Comparison of ENCODE assay signal across 8 mouse cellular contexts in genomic region chrX:104856751-104857341, GRCm38 (mm10). TPM values are rescaled to one million over a fixed set of nuclear protein-coding genes. Genes with fewer than 3 reads are reported as not detected.
A peak's percentile ranks its signal among the peaks of the same experiment; 100 is the strongest.
DNase-seq lines count a peak whose midpoint lies in the region; ATAC-seq and TF ChIP-seq lines count a peak whose summit lies in the region.

TSS of gene Magee2 (minus strand) at chrX:104857267.

- intact Hi-C loops in left cerebral cortex, adult 2 months (cut with DNase I), result no loop called here

- peak within 1 kb of the TSS; percentile 44 for H3K9ac ChIP-seq in ES-E14 (ENCODE audit: insufficient read depth, low read depth, low read length, poor library complexity, severe bottlenecking)
- peak within 1 kb of the TSS; percentile 62 for H3K9ac ChIP-seq in embryonic facial prominence, embryonic 11.5 days (replicated peaks; ENCODE audit: low read length)

- no peaks in the 10 kb centered on the region for H3K27me3 ChIP-seq in embryonic facial prominence, embryonic 11.5 days (ENCODE audit: control insufficient read depth, insufficient read depth, low read length)

- peak within 1 kb of the TSS; percentile 48 for H3K4me2 ChIP-seq in embryonic facial prominence, embryonic 11.5 days (ENCODE audit: low read depth, low read length)

- peak; percentile 81 for ATAC-seq in embryonic facial prominence, embryonic 11.5 days (replicated peaks; ENCODE audit: insufficient number of reproducible peaks, low FRiP score, low TSS enrichment, low read depth)
- peak; percentile 74 to 80 for ATAC-seq in hematopoietic stem cell, adult 5-6 weeks (replicated peaks in 1 of 2; ENCODE audit: insufficient read depth in 1 of 2, low FRiP score in 2 of 2, low TSS enrichment in 1 of 2, low read depth in 1 of 2, poor library complexity in 2 of 2, severe bottlenecking in 2 of 2)
- peak; percentile 30; the same call in 1 of the 2 replicates for ATAC-seq in megakaryocyte, adult 5-6 weeks (ENCODE audit: poor library complexity, severe bottlenecking)

- peak; percentile 4 for DNase-seq in adrenal gland, adult 2 months
- DNase-seq in adrenal gland, adult 18-20 months (ENCODE audit: low spot score in 2 of 2), result no peak
- peak; percentile 29 for DNase-seq in ES-E14 (ENCODE audit: low read depth, low spot score)
- peak; percentile 67 for DNase-seq in embryonic facial prominence, embryonic 11.5 days (ENCODE audit: low spot score)
- DNase-seq in left cerebral cortex, adult 2 months (ENCODE audit: extremely low spot score in 1 of 2, low spot score in 2 of 2), result peak; percentile 25 to 38
- peak; percentile 6 to 17 for DNase-seq in right cerebral cortex, postnatal 36 days (ENCODE audit: low spot score in 2 of 2)

- in situ Hi-C loops in ES-E14 (cut with MboI; ENCODE audit: low sequenced_read_pairs in 2 of 2, unreplicated experiment in 2 of 2), result no loop called here

- H3K36me3 ChIP-seq in ES-E14 (ENCODE audit: control insufficient read depth, insufficient read depth, low read length, poor library complexity, severe bottlenecking), result no peaks in the 10 kb centered on the region
- no peaks in the 10 kb centered on the region for H3K36me3 ChIP-seq in embryonic facial prominence, embryonic 11.5 days (replicated peaks; ENCODE audit: control insufficient read depth, insufficient read depth, low read depth, low read length)

- H3K27ac ChIP-seq in ES-E14 (ENCODE audit: insufficient read depth, low read depth, low read length, poor library complexity, severe bottlenecking), result no peak within 1 kb of the TSS
- no peak within 1 kb of the TSS for H3K27ac ChIP-seq in embryonic facial prominence, embryonic 11.5 days (replicated peaks; ENCODE audit: low read depth, low read length)
- no peak within 1 kb of the TSS for H3K27ac ChIP-seq in left cerebral cortex, adult 2 months

- H3K4me3 ChIP-seq in ES-E14 (ENCODE audit: insufficient read depth in 1 of 2, low read depth in 1 of 2, low read length in 2 of 2, poor library complexity in 1 of 2, severe bottlenecking in 1 of 2), result peak within 1 kb of the TSS; percentile 58 to 80
- H3K4me3 ChIP-seq in embryonic facial prominence, embryonic 11.5 days (ENCODE audit: low read depth, low read length), result peak within 1 kb of the TSS; percentile 43
- H3K4me3 ChIP-seq in left cerebral cortex, adult 2 months, result peak within 1 kb of the TSS; percentile 42

- H3K9me3 ChIP-seq in ES-E14 (ENCODE audit: control insufficient read depth, insufficient read depth, low read depth, low read length), result no peaks in the 10 kb centered on the region
- H3K9me3 ChIP-seq in embryonic facial prominence, embryonic 11.5 days (replicated peaks; ENCODE audit: control insufficient read depth, low read length), result no peaks in the 10 kb centered on the region

- 22% methylated on average over 37 of the region's 37 CpGs for WGBS in embryonic facial prominence, embryonic 11.5 days

- no peak for TF ChIP-seq CTCF in left cerebral cortex, adult 2 months (IDR thresholded peaks at IDR 0.05)

- H3K4me1 ChIP-seq in ES-E14 (ENCODE audit: control insufficient read depth in 2 of 2, insufficient read depth in 2 of 2, low read length in 2 of 2, poor library complexity in 1 of 2), result no peaks in the 10 kb centered on the region
- no peaks in the 10 kb centered on the region for H3K4me1 ChIP-seq in embryonic facial prominence, embryonic 11.5 days (ENCODE audit: control insufficient read depth, insufficient read depth, low read length)

TF ChIP-seq in ES-E14, 5 proteins besides CTCF, POLR2A, EP300 and RAD21:
- no peak for TF ChIP-seq ZC3H11A (IDR thresholded peaks at IDR 0.05; ENCODE audit: borderline replicate concordance, low read depth, low read length)
- TF ChIP-seq HCFC1 (IDR thresholded peaks at IDR 0.05; ENCODE audit: borderline replicate concordance, insufficient read depth, low read length), result no peak
- no peak for TF ChIP-seq ZNF384 (IDR thresholded peaks at IDR 0.05; ENCODE audit: low read depth, low read length)
- TF ChIP-seq MAFK (IDR thresholded peaks at IDR 0.05; ENCODE audit: insufficient read depth, low read depth, low read length), result no peak
- no peak for TF ChIP-seq CHD2 (IDR thresholded peaks at IDR 0.05; ENCODE audit: low read depth, low read length)

RNA-seq across cellular contexts. Expression of gene Magee2, which starts in this region (rescaled TPM):
- total RNA-seq in adrenal gland, adult 2 months (2021), result not detected
- 0.08 and 0.18 TPM in 2 replicates for polyA plus RNA-seq in adrenal gland, adult 2 months (2012; rRNA removed)
- not detected for total RNA-seq in adrenal gland, adult 18-20 months (2021)
- total RNA-seq in ES-E14 (2012; rRNA removed), result 1.3 and 2.1 TPM in 2 replicates
- polyA plus RNA-seq in embryonic facial prominence, embryonic 11.5 days (2014; fragmentation: Nextera tagmentation; extraction: Ambion mirVana), result 5.8 and 6.7 TPM in 2 replicates
- 1.3 TPM in 1 of 2 replicates, not detected in the other for total RNA-seq in hematopoietic stem cell, adult 5-6 weeks (2017)
- 1 to 10 TPM; 6.1 to 7.4 TPM for total RNA-seq in left cerebral cortex, adult 2 months (2021)
- total RNA-seq in megakaryocyte, adult 5-6 weeks (2015), result 0.23 and 0.60 TPM in 2 replicates
- total RNA-seq in megakaryocyte, adult 5-6 weeks (2017), result 0.04 and 0.61 TPM in 2 replicates

Comparison
In these comparisons a context has a peak if more than half of its experiments do, and no peak if none do; other contexts are left out.
1. Peak in DNase-seq in adrenal gland, adult 2 months; RNA of the gene not detected or under 1 TPM.
2. Peak in ATAC-seq in megakaryocyte, adult 5-6 weeks; RNA of the gene not detected or under 1 TPM.
3. DNase-seq: peak in ES-E14 (single experiment), embryonic facial prominence, embryonic 11.5 days (single experiment), left cerebral cortex, adult 2 months (2 of 2) and right cerebral cortex, postnatal 36 days (2 of 2); none in adrenal gland, adult 18-20 months (0 of 2).
4. ATAC-seq: peak in every context shown above with its lines; median percentile 81 in embryonic facial prominence, embryonic 11.5 days; 77 in hematopoietic stem cell, adult 5-6 weeks; 30 in megakaryocyte, adult 5-6 weeks.
5. Peak in every context shown above with its lines, with median percentiles within 50 percentile points of each other: H3K4me3 ChIP-seq.